Mouse (Mus musculus): Measurements from ENCODE around the gene Riox2. TPM values are rescaled to one million over a fixed set of nuclear protein-coding genes. Genes with fewer than 3 reads are reported as not detected.

Gene Riox2
- polyA plus RNA-seq, 1 experiment: 0.16 TPM

DNA sequence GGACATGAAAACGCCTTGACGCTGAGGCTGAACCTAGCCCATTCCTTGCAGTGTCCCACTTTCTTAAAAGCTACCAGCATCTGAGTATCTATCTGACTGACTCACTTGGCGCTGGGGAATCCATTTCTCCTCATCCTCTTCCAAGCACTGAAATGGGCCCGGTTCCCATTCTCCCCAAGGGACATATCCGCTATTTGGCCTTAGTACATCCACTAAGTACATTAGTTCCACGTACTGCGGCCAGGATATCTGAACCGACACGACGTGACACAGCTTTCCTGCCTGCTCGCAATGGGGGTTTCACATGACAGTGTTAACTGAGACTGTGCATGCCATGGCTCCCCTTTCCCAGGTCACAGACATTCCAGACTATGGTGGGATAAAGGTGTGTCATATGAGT lies 62.8 kb downstream of the Riox2 start:
- peaks cover 4% of the 10 kb centered on the region; the same call in 1 of the 2 replicates for H3K9me3 ChIP-seq (ENCODE audit: control insufficient read depth, low read length)
- no peaks in the 10 kb centered on the region for H3K4me1 ChIP-seq (ENCODE audit: control insufficient read depth)
- no peak overlapping the region for H3K4me3 ChIP-seq (replicated peaks)
- no peaks in the 10 kb centered on the region for H3K36me3 ChIP-seq (ENCODE audit: control insufficient read depth)
- no peak for TF ChIP-seq TAL1 (IDR thresholded peaks at IDR 0.05; ENCODE audit: low read length)
- no peak for TF ChIP-seq GATA1 (IDR thresholded peaks at IDR 0.05; ENCODE audit: low read length)
- H3K27me3 ChIP-seq (ENCODE audit: control insufficient read depth): no peaks in the 10 kb centered on the region

DNA sequence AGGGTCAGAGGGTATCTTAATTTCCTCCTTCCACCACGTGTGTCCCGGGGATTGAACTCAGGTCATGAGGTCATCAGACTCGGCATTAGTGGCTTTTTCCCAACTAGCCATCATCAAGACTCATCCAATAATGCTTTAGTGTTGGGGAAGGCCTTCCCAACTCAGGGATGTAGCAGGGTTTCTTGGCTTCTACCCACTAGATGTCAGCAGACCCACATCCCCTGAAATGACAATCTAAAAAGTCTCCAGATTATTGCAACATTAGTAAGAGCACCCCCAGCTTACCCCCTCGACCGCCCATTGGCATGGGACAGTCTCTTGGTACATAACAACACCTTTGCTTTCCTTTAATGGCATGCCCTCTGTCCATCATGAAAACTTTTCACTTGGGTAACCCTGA lies 64.1 kb downstream of the Riox2 start:
- Histone ChIP-seq H3K4me1 (ENCODE audit: control insufficient read depth) (no peaks in the 10 kb centered on the region), H3K4me3 (replicated peaks) (no peak overlapping the region), H3K27me3 (ENCODE audit: control insufficient read depth) (no peaks in the 10 kb centered on the region), H3K9me3 (ENCODE audit: control insufficient read depth, low read length) (no peaks in the 10 kb centered on the region), H3K36me3 (ENCODE audit: control insufficient read depth) (no peaks in the 10 kb centered on the region)
- TF ChIP-seq TAL1 (IDR thresholded peaks at IDR 0.05; ENCODE audit: low read length) (no peak), GATA1 (IDR thresholded peaks at IDR 0.05; ENCODE audit: low read length) (no peak)

GRCm38 (mm10) chr16:59540944-59541343 lies 69.4 kb downstream of the Riox2 start:
- Histone ChIP-seq H3K9me3 (ENCODE audit: control insufficient read depth, low read length) (no peaks in the 10 kb centered on the region), H3K4me3 (replicated peaks) (no peak overlapping the region), H3K36me3 (ENCODE audit: control insufficient read depth) (no peaks in the 10 kb centered on the region), H3K27me3 (ENCODE audit: control insufficient read depth) (no peaks in the 10 kb centered on the region), H3K4me1 (ENCODE audit: control insufficient read depth) (no peaks in the 10 kb centered on the region)
- TF ChIP-seq GATA1 (IDR thresholded peaks at IDR 0.05; ENCODE audit: low read length): no peak
- no peak for TF ChIP-seq TAL1 (IDR thresholded peaks at IDR 0.05; ENCODE audit: low read length)

- TF ChIP-seq TAL1 (IDR thresholded peaks at IDR 0.05; ENCODE audit: low read length): no peak
- TF ChIP-seq GATA1 (IDR thresholded peaks at IDR 0.05; ENCODE audit: low read length): no peak
- H3K27me3 ChIP-seq (ENCODE audit: control insufficient read depth): no peaks in the 10 kb centered on the region
- H3K36me3 ChIP-seq (ENCODE audit: control insufficient read depth): no peaks in the 10 kb centered on the region
- H3K4me1 ChIP-seq (ENCODE audit: control insufficient read depth): no peaks in the 10 kb centered on the region
- no peaks in the 10 kb centered on the region for H3K9me3 ChIP-seq (ENCODE audit: control insufficient read depth, low read length)
- H3K4me3 ChIP-seq (replicated peaks): no peak overlapping the region
Observed at GRCm38 (mm10) chr16:59541382-59541781, 69.8 kb downstream of the Riox2 start.

Other genes with a start within 250 kb of the Riox2 start
- not detected in 2 replicates for gene Olfr201, start 199.1 kb upstream of the Riox2 start, polyA plus RNA-seq (2012)
- not detected in 2 replicates for gene Olfr202, start 185.0 kb upstream of the Riox2 start, polyA plus RNA-seq (2012)
- not detected in 2 replicates for gene Olfr203, start 172.9 kb upstream of the Riox2 start, polyA plus RNA-seq (2012)
- not detected in 2 replicates for gene Olfr204, start 153.5 kb upstream of the Riox2 start, polyA plus RNA-seq (2012)
- not detected in 2 replicates for gene Olfr205, start 140.6 kb upstream of the Riox2 start, polyA plus RNA-seq (2012)
- not detected in 2 replicates for gene Olfr206, start 122.5 kb upstream of the Riox2 start, polyA plus RNA-seq (2012)
- not detected in 2 replicates for gene Olfr209, start 107.8 kb upstream of the Riox2 start, polyA plus RNA-seq (2012)
- 0.01 TPM in 1 of 2 replicates, not detected in the other for gene Gabrr3, start 64.4 kb upstream of the Riox2 start, polyA plus RNA-seq (2012)
- under 0.01 TPM in 1 of 2 replicates, not detected in the other for gene Crybg3, start 129.2 kb downstream of the Riox2 start, polyA plus RNA-seq (2012)
- gene Arl6, start 167.6 kb downstream of the Riox2 start, polyA plus RNA-seq (2012): 0.15 TPM in 1 of 2 replicates, not detected in the other

Data from erythroblast, embryonic 14.5 days (primary cell).